Mouse (Mus musculus) layer of hippocampus, postnatal 36 days (tissue): ENCODE results near the gene Areg. TPM values are rescaled to one million over a fixed set of nuclear protein-coding genes. Genes with fewer than 3 reads are reported as not detected.

Experiments
- DNase-seq, 2 experiments: peaks; one replicate each; pipeline ENCODE4 v3.0.0; 2022
- total RNA-seq, 2 experiments: library from RNA; stranded (reverse); gene quantifications; 2 replicates each; pipeline ENCODE4 v1.2.3; 2021

Gene Areg
- total RNA-seq, 2 experiments from 2014 or later, result not detected

DNA sequence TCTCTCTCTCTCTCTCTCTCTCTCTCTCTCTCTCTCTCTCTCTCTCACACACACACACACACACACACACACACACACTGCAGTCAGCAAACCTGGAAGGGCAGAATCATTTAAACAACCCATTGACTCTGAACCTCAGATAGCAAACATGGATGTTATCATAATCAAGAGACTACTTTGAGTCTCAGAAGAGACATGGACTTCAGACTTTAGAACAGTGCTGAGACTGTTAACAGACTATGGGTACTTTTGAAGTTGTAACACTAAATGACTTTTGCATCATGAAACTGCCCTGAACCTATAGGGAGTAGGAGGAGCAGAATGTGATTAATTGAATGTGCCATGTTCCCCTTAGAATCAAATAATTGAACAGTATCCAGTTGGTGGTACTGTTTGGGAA, 37.0 kb downstream of the Areg start:
- no peak for DNase-seq

DNA sequence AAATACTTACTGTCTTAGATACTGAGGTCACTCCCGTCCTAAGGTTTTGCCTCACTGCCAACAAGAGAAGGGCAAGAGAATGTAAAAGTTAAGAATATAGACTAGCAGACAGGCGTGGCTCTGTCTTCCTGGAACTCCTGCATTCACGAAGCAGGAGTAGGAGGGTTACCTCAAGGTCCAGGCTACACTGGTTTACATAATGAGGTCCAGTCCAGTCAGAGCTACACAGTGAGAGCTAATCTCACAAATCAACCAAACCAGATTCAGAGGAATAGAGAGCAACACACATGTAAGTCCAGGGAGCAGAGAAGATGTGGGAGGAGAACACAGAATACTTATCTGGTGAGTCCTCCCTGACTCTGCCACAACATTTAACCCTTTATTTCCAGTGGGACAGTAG, 55.2 kb downstream of the Areg start:
- DNase-seq, result no peak

Other genes starting within 250 kb of the Areg start
- gene Cxcl1, start 248.4 kb upstream of the Areg start, total RNA-seq, result under 1 TPM; 0.37 to 0.68 TPM
- not detected for gene Cxcl2, start 235.7 kb upstream of the Areg start, total RNA-seq
- gene Mthfd2l, start 208.5 kb upstream of the Areg start, total RNA-seq, result 10 to 100 TPM; 18.8 to 21.8 TPM
- under 1 TPM; 0.35 to 0.45 TPM for gene Epgn, start 112.1 kb upstream of the Areg start, total RNA-seq
- gene Ereg, start 65.0 kb upstream of the Areg start, total RNA-seq, result not detected